Mouse (Mus musculus) frontal cortex, postnatal 25 days (tissue): ENCODE results near the gene Tbl1x.
"Not testable (repeated sequence)": the region's sequence is repeated elsewhere in the genome, so short reads cannot be mapped to it uniquely, and the experiment has no call there.

Experiments used
- DNase-seq, 2 experiments: peaks; one replicate each; pipeline ENCODE4 v3.0.0; 2022; ENCODE audit warnings: low spot score in 2 of 2

The Tbl1x gene

DNA sequence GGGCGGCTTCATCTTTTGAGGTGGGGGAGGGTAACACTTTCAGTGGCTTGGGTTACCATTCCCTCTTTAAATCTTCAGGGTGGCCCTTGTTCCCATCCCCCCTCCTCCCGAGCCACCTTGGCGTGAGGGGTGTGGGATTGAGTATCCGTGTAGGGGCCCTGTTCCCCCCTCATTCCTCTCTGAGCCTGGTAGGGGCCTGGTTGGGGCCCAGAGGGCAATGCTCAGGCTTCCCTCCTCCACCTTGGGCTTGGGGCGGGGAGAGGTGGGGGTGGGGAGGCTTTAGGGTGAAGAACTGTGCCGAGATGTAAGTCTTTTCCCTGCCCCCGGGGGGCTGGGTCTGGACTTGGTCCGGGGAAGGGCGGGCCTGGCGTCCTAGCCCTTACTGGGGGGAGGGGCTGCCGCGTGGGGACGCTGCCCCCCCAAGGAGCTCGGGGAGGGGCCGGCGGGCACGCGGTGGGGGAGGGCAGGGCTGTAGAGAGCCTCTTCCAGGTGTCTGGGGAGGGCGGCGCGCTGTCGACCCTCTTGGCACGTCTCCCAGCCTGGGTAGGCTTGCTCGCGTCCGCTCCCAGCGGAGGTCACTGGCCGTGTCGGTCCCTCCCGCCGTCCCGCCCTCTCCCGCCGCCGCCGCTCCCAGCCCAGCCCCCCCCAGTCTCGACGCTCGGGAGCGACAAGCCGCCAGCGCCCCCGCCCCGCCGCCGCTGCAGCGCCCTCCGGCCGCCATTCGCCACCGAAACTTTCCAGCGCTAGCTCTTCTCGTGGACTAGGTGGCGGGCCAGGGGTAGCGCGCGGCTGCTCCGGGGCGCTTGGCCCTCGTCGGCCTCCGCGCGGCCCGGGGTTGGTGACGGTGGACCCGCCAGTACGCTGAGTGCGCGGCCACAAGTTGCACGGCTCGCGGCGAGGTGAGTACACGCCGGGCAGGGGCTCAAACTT lies at the start of gene Tbl1x:
Gene Tbl1x, plus strand, starts transcription at position 643 of the 930 bp plus-strand sequence.
- peak; percentile 23 to 38 for DNase-seq

- DNase-seq, result no peak
These were observed 41.6 kb upstream of the Tbl1x start for GRCm38 (mm10) chrX:77469216-77469615.

DNA sequence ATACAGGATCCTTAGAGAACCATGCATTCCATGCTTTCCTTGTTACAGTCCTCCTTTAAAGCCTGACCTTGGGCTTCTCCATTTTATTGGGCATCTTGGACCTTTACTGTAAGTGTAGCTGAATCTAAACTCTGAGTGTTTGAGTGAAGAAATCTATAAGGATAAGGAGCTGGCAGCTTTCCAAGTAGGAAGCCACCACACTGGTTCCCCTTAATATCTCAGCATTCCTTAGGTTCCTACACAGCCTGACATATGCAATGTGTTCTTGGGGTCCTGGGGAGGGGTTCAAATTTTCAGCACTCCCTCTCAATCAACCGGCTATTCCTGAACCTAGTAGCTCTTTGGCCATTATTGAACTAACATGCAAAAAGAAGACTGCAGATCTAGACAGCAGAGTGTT lies 38.0 kb upstream of the Tbl1x start:
- no peak for DNase-seq

DNA sequence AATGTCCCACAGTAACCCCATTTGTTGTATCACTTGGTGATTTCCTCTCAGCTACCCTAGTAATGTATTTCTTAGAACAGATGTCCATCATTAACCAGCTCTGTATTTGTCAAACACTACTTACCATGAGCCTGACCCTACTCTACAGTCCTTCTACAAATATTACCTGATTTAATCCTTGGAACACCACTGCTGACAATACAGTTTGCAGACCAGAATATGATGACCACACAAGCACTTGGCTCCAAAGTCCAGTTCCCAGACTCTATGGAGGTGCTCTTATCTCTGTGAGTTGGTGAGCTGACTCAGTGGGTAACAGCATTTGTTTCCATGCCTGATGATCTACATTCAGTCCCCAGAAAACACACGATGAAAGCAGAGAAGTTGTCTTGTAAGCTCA lies 37.3 kb upstream of the Tbl1x start:
- DNase-seq, result no peak

DNA sequence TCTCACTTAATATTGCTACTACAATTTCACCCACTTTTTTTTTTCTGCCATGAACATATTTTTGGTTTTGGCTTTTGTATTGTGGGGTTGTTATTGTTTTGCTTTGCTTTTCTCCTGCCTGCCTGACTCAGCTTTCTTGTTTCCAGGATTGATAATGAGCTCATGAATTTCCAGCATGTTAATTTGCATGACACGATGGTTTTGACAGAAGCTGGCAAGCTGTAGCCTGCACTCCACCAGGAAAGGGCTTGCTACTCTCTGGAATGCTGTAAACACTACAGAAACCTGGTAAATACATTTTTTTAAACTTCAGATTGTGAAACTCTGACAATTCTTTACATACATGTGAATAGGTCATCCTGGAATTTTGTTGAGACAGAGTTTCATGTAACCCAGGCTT lies 36.3 kb upstream of the Tbl1x start:
- DNase-seq, result no peak

DNA sequence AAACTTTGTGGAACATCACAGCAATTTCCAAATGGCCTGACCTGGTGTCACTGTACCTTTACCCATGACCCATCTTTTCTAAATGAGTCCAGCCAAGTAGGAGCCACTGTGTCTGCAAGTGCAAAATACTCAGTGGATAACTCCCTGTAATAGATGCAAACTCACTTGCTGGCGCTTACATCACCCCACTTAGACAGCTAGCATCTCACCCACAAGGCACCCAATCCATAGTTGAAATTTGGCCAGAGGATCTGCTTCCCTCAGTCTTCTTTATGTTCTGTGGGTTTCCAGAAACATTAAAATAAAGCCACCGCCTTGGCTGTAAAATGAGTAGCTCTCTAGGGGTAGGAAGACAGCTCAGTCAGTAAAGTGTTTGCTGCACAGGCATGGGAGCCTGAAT lies 33.3 kb upstream of the Tbl1x start:
- DNase-seq, result no peak

DNA sequence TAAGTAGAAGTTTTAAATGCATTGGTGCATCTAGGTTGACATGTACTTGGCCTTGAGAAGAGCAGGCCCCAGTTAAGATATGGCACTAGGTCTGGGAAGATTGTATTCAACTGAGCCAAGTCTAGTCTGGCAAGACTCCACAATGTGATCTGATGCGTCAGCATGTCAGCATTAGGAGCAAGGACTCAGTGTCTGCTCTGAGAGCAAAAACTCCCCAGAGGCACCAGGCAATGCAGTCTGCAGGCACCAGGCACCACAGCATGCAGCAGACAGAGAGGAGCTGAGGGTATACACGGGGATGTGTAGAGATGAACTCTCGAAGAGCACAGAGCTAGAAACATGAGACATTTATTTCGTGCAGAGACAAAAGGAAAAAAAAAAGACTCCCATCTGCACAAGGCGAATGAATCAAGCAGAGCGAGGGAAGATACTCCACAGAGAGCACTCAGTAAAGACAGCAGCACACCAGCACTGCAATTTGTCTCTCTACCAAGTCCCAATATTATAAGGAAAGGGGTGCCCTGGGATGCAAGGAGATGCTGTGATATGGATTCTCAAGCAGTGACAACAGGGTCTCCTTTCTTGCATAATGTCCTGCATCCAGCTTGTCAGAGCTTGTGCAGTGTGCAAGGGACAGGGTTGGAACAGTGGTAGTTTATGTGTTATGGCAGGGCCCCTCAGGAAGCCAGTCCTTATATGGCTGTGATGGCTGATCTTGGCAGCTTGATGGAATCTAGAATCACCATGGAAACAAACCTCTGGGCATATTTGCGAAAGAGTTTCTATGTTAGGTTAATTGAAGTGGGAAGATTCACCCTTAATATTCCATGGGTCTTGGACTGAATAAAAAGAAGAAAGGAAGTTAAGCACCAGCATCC lies 22.7 kb upstream of the Tbl1x start:
- no peak for DNase-seq

DNA sequence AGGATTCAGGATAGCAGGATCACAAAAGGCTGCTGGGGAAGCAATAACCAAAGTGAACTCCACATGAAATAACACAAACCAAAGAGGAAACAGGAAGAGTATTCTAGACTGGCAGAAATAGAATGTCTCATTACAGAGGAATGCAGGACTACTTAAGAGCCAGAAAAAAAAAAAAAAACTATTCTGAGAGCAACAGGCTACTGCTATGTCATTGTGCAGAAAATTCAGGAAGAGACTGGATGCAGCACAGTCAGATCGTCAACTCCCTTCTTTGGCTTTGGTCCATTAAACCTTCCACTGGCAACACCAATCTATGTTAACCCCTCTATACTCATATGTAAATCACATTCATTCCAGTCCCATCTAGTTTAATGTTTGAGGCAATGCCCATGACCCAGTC lies 20.7 kb upstream of the Tbl1x start:
- DNase-seq, result no peak

- peak; percentile 42 to 57 for DNase-seq
These were observed 1.7 kb upstream of the Tbl1x start for GRCm38 (mm10) chrX:77509149-77509548.

DNA sequence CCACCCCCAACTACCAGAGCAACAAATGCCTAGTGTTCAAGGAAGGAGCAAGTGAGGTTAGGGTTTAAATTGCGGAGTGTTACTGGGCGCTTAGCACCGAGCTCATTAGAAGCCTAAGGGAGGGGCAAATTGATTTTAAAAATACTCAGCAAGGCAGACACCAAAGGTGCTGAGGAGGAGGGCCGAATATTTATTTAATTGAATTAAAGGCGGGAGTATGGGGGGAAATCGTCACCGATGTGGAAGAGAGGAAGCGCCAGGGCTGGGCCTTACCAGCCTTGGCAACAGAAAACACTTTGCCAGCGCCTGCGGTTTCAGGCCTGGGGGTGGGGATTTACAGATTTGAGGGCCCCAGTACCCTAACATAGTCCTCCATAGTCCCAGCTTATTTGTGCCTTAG lies 1.0 kb upstream of the Tbl1x start:
- peak in 1 of 2 experiments; percentile 4 for DNase-seq

DNA sequence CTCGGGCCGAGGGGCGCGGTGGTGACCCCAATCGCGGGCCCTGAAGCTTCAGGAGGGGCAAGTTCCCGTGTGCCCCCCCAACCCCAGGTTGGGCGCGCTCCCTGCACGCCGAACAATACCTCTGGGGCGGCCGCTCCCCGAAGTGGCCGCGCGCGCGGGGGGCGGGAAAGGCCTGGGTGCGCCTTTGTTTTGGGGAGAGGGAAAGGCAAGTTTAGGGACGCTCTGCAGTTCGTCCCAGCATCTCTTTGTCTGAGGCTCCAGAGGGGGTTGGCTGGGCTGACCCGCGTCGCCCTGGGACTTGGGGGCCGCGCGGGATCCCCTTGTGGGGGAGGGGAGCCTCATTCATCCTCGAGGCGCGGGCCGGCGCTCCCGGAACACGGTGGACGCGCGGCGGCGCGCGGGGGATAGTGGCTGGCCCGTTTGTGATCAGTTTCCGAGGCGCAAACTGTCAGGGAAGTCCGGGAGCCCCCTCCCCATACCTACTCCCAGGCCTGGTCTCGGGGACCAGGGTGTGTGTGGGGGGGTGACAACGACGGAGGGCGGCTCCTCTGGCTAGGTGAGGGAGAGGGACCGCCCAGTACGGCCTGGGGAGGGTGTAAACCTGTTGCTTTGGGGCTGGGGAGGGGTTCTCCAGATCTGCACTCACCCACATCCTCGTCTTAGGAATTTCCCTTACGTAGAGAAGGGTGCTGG lies 634 bp downstream of the Tbl1x start:
- DNase-seq, result peak in 1 of 2 experiments; percentile 13

- no peak for DNase-seq
These were observed 1.2 kb downstream of the Tbl1x start for GRCm38 (mm10) chrX:77511994-77512485.

DNA sequence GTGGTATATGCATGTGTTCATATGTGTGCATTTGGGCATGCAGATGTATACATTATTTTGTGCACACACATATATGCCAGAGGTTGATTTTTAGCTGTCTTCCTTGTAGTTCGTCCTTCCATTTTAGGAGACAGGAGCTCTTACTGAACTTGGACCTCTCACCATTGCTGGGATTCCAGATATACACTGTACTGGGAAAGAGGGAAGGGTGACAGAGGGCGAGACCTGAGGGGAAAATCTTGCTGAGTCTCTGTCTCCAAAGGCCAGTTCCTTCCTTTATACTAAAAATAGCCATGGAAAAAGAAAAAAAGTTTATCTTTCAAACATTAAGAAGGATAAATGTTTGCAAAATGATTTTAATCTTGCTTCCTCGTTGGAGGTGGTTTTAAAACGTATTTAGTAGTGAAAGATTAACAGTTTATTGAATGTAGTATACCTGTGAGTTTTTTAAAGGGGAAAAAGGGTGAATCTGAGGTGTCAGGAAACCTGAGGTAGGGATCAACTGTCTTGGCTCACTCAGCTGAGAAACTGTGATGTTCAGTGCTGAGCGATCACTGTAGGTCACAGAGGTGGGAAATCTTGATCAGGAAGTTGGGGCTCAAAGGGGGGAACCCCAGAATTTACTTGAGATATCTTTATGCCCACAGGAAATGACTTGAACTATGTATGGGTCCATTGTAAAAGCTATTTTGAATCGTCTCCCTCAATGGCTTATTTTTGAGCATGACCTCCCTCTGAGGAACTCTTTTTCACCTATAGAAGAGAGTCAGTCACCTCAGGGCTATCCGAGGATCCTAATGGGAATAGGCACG lies 6.7 kb downstream of the Tbl1x start:
- DNase-seq, result no peak

DNA sequence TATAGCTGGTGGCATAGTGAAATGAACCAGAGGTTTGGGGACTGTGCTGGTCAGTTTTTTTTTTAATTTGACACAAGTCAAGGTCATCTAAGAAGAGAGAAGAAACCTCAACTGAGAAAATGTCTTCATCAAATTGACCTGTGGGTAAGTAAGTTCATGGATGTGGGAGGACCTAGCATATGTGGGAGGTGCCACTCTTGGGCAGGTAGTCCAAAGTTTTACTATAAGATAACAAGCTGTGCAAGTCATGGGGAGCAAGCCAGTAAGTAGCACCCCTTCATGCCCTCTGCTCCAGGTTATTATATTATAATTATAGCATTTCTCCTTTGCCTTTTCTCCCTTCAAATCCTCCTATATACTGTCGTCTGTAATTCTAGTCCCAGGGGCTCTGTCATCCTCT lies 8.1 kb downstream of the Tbl1x start:
- no peak for DNase-seq

DNA sequence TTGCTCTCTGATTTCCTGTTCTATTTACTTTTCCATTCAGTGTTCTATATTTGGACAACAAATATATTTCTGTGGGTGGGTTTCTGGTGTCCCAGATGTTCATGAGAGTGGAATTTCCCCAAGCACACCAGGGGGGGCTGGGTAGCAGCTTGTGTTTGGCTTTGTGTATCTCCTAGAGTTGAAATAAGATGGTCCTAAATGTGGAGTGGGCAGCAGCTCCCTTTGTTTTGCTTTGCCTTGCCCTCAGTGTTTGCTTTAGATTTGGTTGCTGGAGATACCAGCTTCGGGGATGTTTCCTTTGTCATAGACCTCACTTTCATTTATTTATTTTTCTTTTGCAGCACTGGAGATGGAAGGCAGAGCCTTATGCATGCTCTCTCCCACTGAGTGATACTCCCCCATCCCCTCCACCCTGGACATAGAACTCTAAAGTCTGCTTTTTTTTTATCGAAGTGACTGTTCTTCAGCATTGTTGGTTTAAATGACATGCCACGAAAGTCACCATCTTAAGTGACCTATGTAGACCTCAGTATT lies 12.1 kb downstream of the Tbl1x start:
- no peak for DNase-seq

DNA sequence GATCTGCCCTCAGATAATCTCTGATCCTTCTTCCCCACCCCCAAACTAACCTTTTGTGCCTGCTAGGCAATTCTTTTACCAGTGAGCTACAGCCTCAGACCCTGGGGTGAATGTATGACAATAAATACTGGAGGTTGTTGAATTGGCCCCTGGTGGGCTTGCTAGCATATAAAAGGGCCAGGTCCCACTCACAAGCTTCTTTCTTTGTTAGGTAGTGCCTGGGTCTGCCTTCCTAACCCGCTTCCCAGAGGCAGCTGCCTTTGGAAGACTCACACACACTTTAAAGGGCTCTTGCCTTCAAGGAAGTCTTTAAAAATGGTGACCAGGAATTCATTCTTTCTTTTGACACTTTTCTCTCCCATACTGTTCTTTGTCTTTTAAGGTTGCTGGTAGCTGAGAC lies 14.4 kb downstream of the Tbl1x start:
- DNase-seq, result no peak

GRCm38 (mm10) chrX:77528401-77528800 lies 17.6 kb downstream of the Tbl1x start:
- no peak for DNase-seq

- no peak for DNase-seq
These were observed 20.2 kb downstream of the Tbl1x start for GRCm38 (mm10) chrX:77530997-77531396.

- DNase-seq, result no peak
These were observed 23.1 kb downstream of the Tbl1x start for GRCm38 (mm10) chrX:77533922-77534321.

DNA sequence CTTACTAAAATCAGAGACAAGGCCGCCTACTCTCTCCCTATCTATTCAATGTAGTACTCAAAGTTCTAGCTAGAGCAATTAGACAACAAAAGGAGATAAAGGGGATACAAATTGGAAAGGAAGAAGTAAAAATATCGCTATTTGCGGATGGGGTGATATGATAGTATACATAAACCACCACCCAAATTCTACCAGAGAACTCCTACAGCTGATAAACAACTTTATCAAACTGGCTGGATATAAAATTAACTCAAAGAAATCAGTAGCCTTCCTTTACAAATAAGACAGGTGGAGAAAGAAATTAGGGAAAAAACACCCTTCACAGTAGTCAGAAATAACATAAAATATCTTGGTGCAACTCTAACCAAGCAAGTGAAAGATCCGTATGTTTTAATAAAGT lies 29.0 kb downstream of the Tbl1x start:
- DNase-seq, result not testable (repeated sequence)

DNA sequence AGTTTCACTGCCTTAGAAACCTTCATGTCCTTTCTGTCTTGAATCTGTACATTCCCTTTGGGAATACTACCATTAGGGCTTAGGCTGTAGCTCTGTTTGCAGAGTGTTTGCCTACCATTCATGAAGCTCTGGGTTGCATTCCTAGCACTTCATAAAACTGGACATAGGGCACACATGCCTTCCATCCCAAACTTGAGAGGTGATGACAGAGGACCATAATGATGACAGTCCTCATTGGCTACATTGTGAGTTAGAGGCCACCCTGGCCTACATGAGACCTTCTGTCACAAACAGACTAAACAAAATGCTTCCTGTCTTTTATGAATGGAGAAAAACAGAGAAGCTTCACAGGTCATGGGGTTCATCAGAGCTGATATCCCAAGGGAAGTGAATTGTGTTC lies 33.2 kb downstream of the Tbl1x start:
- no peak for DNase-seq
